Mouse (Mus musculus): ENCODE results near the gene Zfp74.

Zfp74 gene

GRCm38 (mm10) chr7:29944201-29944600, 9.7 kb downstream of the Zfp74 start:
- peak; percentile 89 for DNase-seq (ENCODE audit: low read depth, low spot score)

- peak; percentile 89 for DNase-seq (ENCODE audit: low read depth, low spot score)
These were observed 10.2 kb downstream of the Zfp74 start for GRCm38 (mm10) chr7:29943720-29944119.

- peak; percentile 89 for DNase-seq (ENCODE audit: low read depth, low spot score)
These were observed 11.1 kb downstream of the Zfp74 start for GRCm38 (mm10) chr7:29942740-29943139.

- peak; percentile 24 for DNase-seq (ENCODE audit: low read depth, low spot score)
These were observed 12.9 kb downstream of the Zfp74 start for GRCm38 (mm10) chr7:29941027-29941426.

- no peak for DNase-seq (ENCODE audit: low read depth, low spot score)
These were observed 15.0 kb downstream of the Zfp74 start for GRCm38 (mm10) chr7:29938856-29939255.

GRCm38 (mm10) chr7:29922780-29923179, 31.1 kb downstream of the Zfp74 start:
- DNase-seq (ENCODE audit: low read depth, low spot score) = no peak

GRCm38 (mm10) chr7:29921439-29922093, 32.3 kb downstream of the Zfp74 start:
- no peak for DNase-seq (ENCODE audit: low read depth, low spot score)

GRCm38 (mm10) chr7:29918062-29918453, 35.8 kb downstream of the Zfp74 start:
- DNase-seq (ENCODE audit: low read depth, low spot score) = no peak

- no peak for DNase-seq (ENCODE audit: low read depth, low spot score)
These were observed 36.4 kb downstream of the Zfp74 start for GRCm38 (mm10) chr7:29917371-29918061.

GRCm38 (mm10) chr7:29912172-29912571, 41.7 kb downstream of the Zfp74 start:
- DNase-seq (ENCODE audit: low read depth, low spot score) = peak; percentile 59

- DNase-seq (ENCODE audit: low read depth, low spot score) = peak; percentile 48
These were observed 43.6 kb downstream of the Zfp74 start for GRCm38 (mm10) chr7:29910252-29910651.

GRCm38 (mm10) chr7:29908130-29908950, 45.5 kb downstream of the Zfp74 start, which contains the start of gene Zfp383:
Gene Zfp383 (plus strand): TSS chr7:29908223.
- peak; percentile 94 for DNase-seq (ENCODE audit: low read depth, low spot score)

GRCm38 (mm10) chr7:29907206-29907605, 46.7 kb downstream of the Zfp74 start:
- no peak for DNase-seq (ENCODE audit: low read depth, low spot score)

GRCm38 (mm10) chr7:29906682-29907058, 47.2 kb downstream of the Zfp74 start:
- no peak for DNase-seq (ENCODE audit: low read depth, low spot score)

GRCm38 (mm10) chr7:29905966-29906681, 47.8 kb downstream of the Zfp74 start, which contains the start of gene Zfp27:
Gene Zfp27 (minus strand): TSS chr7:29906572.
- DNase-seq (ENCODE audit: low read depth, low spot score) = peak; percentile 98

- DNase-seq (ENCODE audit: low read depth, low spot score) = peak; percentile 62
These were observed 49.8 kb downstream of the Zfp74 start for GRCm38 (mm10) chr7:29904101-29904500.

GRCm38 (mm10) chr7:29898351-29898750, 55.5 kb downstream of the Zfp74 start:
- DNase-seq (ENCODE audit: low read depth, low spot score) = peak; percentile 73

- DNase-seq (ENCODE audit: low read depth, low spot score) = no peak
These were observed 61.1 kb downstream of the Zfp74 start for GRCm38 (mm10) chr7:29892756-29893155.

- no peak for DNase-seq (ENCODE audit: low read depth, low spot score)
These were observed 63.4 kb downstream of the Zfp74 start for GRCm38 (mm10) chr7:29890501-29890900.

GRCm38 (mm10) chr7:29880916-29881315, 73.0 kb downstream of the Zfp74 start:
- DNase-seq (ENCODE audit: low read depth, low spot score) = no peak
